Mouse (Mus musculus) kidney, adult 18-20 months (tissue): ENCODE measurements at regions not wholly inside any gene's neighbourhood (a gene's known extent, or its start where the extent isn't known, plus 50 kb on each side); places are given as distances from the start of the nearest gene placed in this dataset.

Experiments used
- DNase-seq: peaks from one replicate; pipeline ENCODE4 v3.0.0; 2021

- DNase-seq, result no peak
These were observed 127.8 kb downstream of the Stk31 start for GRCm38 (mm10) chr6:49523184-49523583.

DNA sequence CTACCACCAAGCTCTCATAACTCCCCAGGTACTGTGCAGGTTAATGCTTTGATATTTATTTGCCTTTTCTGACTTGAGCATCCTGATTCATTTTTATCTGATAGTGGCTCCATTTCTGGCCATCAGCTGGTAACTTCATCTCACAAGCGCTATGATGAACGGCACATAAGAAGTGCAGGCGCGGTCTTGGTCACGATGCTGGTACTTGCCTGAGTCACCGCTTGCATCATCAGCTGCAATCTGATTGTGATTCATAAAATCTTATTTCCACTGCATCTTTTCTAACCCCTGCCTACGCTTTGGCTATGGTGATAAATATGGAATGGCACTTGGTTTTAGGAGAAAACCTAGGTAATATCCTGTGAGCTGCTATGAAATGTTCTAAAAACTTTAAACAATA is 128.3 kb downstream of the Stk31 start:
- DNase-seq, result no peak

- DNase-seq, result no peak
These were observed 138.6 kb downstream of the Stk31 start for GRCm38 (mm10) chr6:49533956-49534355.

- no peak for DNase-seq
These were observed 139.1 kb downstream of the Stk31 start for GRCm38 (mm10) chr6:49534551-49534950.

DNA sequence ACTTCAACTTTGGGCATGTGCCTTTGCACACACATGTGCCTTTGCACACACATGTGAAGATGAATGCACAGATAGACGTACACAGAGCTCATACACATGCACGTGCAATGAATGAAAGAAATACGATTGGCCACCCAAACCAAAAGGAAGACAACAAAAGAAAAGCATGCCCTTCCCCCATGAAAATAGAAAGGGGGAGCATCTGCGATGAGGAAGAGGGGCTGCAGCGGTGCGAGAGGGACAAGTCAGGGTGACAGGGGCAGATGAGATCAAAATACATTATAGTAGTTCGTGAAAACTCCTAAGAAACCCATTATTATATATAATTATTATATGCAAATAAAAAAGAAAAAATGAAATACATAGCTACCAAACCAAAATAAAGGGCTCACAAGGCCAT is 149.5 kb downstream of the Stk31 start:
- DNase-seq, result no peak

DNA sequence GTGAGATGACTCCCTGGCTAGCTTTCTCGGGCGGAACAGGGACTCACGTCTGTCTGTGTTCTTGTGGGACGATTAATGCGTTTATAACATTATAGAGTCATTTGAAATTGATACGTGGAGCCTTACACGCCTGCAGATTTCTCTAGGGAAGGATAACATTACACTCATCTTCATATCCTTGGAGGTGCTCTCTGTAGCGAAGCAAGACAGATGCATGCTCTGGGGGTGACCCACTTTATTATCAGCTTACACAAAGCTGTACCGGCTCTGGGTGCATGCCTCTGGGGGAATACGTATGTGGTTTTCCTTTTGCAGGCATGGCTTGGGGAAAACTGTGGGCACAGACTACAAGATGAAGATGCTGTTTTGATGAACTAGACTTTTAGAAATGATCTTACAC is 159.7 kb downstream of the Stk31 start:
- DNase-seq, result no peak

- DNase-seq, result no peak
These were observed 163.1 kb downstream of the Stk31 start for GRCm38 (mm10) chr6:49558508-49558907.

- DNase-seq, result no peak
These were observed 163.7 kb downstream of the Stk31 start for GRCm38 (mm10) chr6:49559112-49559511.

- no peak for DNase-seq
These were observed 182.9 kb downstream of the Stk31 start for GRCm38 (mm10) chr6:49578340-49578739.

GRCm38 (mm10) chr6:49579691-49580090 is 184.3 kb downstream of the Stk31 start:
- DNase-seq, result no peak

DNA sequence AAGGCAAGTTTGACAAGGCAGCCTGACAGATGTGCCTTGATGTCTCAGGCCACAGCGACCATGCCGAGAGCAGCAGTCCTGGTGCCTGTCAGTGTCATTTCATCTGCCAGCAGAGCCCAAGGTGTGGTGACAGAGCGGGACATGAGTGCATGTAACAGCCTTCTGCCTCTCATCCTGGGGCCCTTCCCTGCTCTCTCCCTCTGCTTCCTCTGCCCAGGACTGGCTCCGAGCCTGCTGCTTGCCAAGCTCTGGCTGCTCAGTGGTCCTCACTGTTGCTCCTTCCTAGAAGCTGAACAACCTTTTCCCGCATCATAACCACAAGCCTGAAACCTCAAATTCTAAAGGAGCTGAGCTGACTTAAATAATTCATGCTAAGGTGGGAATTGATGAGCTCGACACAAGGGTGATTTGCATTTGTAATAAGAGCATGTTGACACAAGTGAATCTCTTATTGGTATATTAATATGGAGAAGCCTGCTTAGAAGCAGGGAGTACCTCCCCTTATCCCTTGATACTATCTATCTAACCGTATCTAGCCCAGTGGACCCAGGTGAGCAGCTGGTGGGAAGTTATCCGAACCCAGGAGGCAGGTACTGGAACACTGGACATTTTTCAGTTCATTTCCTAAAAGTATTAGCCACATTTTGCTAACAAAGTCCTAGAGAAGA is 186.8 kb downstream of the Stk31 start:
- DNase-seq, result no peak

DNA sequence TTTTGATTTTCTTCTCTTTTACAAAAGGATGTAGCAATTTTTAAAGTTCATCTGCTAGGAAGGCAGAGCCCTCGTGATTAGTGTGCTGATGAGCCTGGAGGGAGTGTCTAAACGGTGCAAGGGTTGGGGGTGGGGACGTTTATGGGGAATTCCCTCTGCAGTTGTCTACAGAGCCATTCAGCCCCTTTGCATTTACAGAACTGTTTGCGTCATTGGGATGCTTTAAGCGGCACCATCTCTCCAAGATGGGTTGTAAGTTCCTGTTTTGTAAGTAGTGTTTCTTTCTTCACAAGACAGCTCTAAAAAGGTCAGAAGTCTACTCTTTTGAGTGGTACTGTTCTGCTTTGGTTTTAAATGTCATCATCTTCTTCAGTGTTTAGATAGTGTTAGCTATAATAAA is 191.1 kb downstream of the Stk31 start:
- DNase-seq, result no peak

DNA sequence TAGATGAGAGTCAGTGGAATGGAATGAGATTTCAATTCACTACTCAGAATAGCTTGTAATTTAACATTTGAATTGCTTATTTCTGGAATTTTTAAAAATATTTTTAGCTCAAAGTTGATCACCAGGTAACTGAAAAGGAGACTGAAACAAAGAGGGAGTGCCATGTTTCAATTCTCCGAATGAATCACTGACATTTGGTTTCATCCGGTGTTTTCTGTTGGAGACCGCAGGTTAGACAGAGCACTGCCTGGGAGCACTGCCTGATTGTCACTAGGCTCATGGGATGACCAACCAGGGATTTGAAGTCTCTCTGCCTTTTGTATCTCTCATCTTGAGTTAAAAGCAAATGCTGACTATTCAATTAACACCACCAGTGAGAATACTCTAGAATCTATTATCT is 193.3 kb downstream of the Stk31 start:
- no peak for DNase-seq

GRCm38 (mm10) chr6:49590927-49591631 is 195.7 kb downstream of the Stk31 start:
- DNase-seq, result no peak

GRCm38 (mm10) chr6:49591632-49592000 is 196.2 kb downstream of the Stk31 start:
- DNase-seq, result no peak

- DNase-seq, result no peak
These were observed 197.3 kb downstream of the Stk31 start for GRCm38 (mm10) chr6:49592676-49593075.

DNA sequence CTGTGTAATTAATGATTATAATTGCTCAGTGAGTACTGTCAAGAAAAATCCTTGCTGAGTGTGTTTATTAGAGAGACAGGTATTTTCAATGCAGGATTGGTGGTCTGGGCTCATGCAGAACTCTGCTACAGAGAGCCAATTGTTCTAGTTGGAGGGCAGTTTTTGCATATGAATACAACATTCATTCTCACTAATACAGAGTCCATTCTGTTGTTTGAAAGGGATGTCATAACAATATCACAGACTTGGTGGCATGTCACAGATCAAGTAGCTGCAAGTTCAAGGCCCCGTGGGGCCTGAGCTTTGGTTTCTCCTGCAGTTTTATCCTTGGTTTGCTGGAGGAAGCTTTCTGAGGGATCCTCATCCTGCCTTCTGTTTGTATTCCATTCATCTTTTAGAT is 207.8 kb downstream of the Stk31 start:
- no peak for DNase-seq

GRCm38 (mm10) chr6:49603844-49604243 is 208.4 kb downstream of the Stk31 start:
- no peak for DNase-seq

DNA sequence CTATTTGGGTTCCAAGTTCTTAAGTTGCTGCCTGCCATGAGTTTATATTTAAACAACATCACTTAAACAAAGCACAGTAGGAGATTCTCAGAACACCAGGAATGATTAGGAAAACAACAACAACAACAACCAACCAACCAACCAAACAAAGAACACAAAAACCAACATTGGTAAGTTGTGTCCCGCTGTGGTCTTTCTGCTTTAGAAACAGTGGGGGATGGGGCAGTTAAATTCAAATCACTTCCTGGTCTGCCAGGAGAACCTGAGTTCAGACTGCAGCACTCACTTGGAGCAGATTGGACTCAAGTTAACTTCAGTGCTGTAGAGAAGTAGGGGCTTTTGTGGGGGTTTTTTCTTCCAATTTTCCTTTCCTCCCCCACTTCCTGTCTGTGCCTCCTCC is 210.6 kb downstream of the Stk31 start:
- no peak for DNase-seq

- DNase-seq, result no peak
These were observed 211.3 kb downstream of the Stk31 start for GRCm38 (mm10) chr6:49606626-49607158.

GRCm38 (mm10) chr6:49624080-49624479 is 198.4 kb upstream of the Npy start:
- no peak for DNase-seq

- DNase-seq, result no peak
These were observed 197.9 kb upstream of the Npy start for GRCm38 (mm10) chr6:49624564-49624963.

DNA sequence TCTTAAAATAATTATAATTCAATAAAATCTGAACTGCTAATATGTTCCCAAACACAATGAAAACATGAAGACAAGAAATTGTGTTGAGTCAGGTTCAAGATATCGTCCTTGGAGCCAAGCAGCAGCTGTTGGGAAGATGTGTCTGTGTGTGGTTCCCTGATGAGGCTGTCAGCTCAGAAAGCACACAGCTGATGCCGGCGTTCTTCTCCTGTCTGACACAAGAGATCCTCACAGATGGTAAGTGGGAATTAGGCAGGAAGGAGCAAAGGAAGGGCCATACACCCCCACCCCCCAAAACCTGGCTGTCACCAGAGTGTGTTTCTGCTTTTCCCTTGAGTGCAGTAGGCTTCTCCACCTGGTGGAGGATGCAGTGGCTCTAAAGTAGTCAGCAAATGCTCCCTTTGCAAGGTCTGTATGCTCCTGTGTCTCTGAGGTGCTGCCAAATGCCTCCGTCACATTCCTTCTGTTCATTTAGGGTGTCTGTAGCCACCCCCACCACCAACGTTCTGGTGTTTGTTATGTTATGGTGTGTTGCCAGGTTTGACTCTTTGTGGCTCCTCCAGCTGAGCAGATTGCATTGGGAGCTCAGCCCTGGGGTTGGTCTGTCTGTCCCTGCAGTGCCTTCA is 188.9 kb upstream of the Npy start:
- no peak for DNase-seq

GRCm38 (mm10) chr6:49637654-49638053 is 184.9 kb upstream of the Npy start:
- DNase-seq, result no peak
